Mouse (Mus musculus): Measurements from ENCODE around the gene Atp11a.

- TF ChIP-seq CTCF (IDR thresholded peaks at IDR 0.05; ENCODE audit: extremely low read depth, insufficient read depth, insufficient read length, insufficient replicate concordance) (no peak), POLR2A (IDR thresholded peaks at IDR 0.05; ENCODE audit: low read depth, low read length) (no peak)
Measured at GRCm38 (mm10) chr8:12833616-12834015, 76.8 kb downstream of the Atp11a start.

Measured in spleen, adult 2 months (tissue).